Mouse (Mus musculus) heart, postnatal 0 days (tissue): ENCODE data around the gene Rnf187.

Source experiments
- CTCF ChIP-seq: IDR thresholded peaks from 2 replicates; pipeline ENCODE4 v1.5.1; 2016; ENCODE audit warnings: antibody characterized with exemption, control low read depth, low read depth
- EP300 ChIP-seq: IDR thresholded peaks from 2 replicates; pipeline ENCODE4 v1.6.1; 2016; ENCODE audit warnings: antibody characterized with exemption, low read depth

- no peak for TF ChIP-seq CTCF
- no peak for TF ChIP-seq EP300
Observed at GRCm38 (mm10) chr11:58917745-58918366, 20.9 kb downstream of the Rnf187 start, which contains the start of gene Btnl10.
